Mouse (Mus musculus): ENCODE measurements around the gene Tex14. TPM values are rescaled to one million over a fixed set of nuclear protein-coding genes. Genes with fewer than 3 reads are reported as not detected.
"Not testable (repeated sequence)": the region's sequence is repeated elsewhere in the genome, so short reads cannot be mapped to it uniquely, and the experiment has no call there.

Tex14 gene
- total and polyA plus RNA-seq, 3 experiments = 0.42 TPM; not detected in 1

DNA sequence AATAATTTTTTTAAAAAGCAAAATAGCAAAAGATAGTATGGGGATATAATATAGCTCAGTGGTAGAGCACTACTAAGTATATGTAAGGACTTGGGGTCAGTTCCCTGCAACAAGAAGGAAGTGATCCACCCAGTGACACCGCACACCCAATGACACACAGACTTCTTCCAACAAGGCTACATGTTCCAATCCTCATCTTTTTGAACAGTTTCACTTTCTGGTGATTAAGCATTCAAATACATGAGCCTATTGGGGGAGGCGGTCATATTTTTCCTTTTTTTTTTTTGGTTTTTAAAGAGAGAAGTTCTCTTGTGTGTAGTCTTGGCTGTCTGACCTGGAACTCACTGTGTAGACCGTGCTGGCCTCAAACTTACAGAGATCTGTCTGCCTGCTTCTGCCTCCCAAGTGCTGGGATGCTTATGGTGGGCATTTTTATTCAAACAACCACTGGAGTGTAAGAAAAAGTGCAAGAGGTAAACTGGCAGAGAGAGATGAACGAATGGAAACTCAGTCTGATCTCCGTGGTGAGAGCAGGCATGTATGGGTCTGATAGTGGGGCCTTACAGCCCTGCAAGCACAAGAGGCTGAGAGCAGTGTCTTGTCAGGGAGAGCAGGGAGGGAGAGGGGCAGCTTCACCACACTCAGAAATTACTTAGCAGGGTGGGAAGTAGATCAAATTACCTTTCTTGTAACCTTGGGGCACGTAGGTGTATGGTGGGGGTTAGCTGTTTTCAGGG lies 28.2 kb downstream of the Tex14 start:
- Histone ChIP-seq H3K27me3 (ENCODE audit: control insufficient read depth in 1 of 2, insufficient read depth in 2 of 2, low read length in 2 of 2) (no peaks in the 10 kb centered on the region), H3K79me2 (ENCODE audit: control insufficient read depth, insufficient read depth, low read length, poor library complexity) (no peaks in the 10 kb centered on the region), H3K9ac (ENCODE audit: control insufficient read depth, low read depth, low read length, poor library complexity, severe bottlenecking) (peak overlapping the region; percentile 64), H3K4me1 (ENCODE audit: control insufficient read depth in 1 of 2, insufficient read depth in 2 of 2, low read length in 2 of 2) (peaks cover 20 to 31% of the 10 kb centered on the region in 2 experiments), H3K9me3 (replicated peaks; ENCODE audit: insufficient read depth, low read length) (no peaks in the 10 kb centered on the region), H3K36me3 (ENCODE audit: control insufficient read depth in 1 of 2, insufficient read depth in 2 of 2, low read length in 2 of 2) (peaks cover 0 to 39% of the 10 kb centered on the region in 2 experiments; a peak in 2 of 4 replicates), H3K4me3 (ENCODE audit: control insufficient read depth in 1 of 2, insufficient read depth in 1 of 2, low read depth in 2 of 2, low read length in 2 of 2) (peak overlapping the region; percentile 23 to 73), H3K27ac (ENCODE audit: control insufficient read depth, low read depth, low read length) (peak overlapping the region; percentile 75)
- TF ChIP-seq CTCF (IDR thresholded peaks at IDR 0.05 in 2 of 3, conservative IDR thresholded peaks at IDR 0.05 in 1 of 3; ENCODE audit: control insufficient read depth in 1 of 3, insufficient read depth in 1 of 3, low read depth in 2 of 3, low read length in 3 of 3, poor library complexity in 1 of 3, severe bottlenecking in 1 of 3) (no peak), USF2 (IDR thresholded peaks at IDR 0.05; ENCODE audit: borderline replicate concordance in 1 of 2, insufficient read depth in 1 of 2, low read depth in 1 of 2, low read length in 2 of 2) (no peak), MEF2A (IDR thresholded peaks at IDR 0.05; ENCODE audit: extremely low read depth, insufficient replicate concordance, low read depth, low read length, poor library complexity, severe bottlenecking) (no peak), MAX (IDR thresholded peaks at IDR 0.05; ENCODE audit: low read length) (no peak), TBP (IDR thresholded peaks at IDR 0.05; ENCODE audit: low read depth, low read length) (peak; percentile 64), NELFE (IDR thresholded peaks at IDR 0.05; ENCODE audit: low read depth, low read length) (no peak), RAD21 (IDR thresholded peaks at IDR 0.05; ENCODE audit: low read depth, low read length) (no peak), TAL1 (IDR thresholded peaks at IDR 0.05; ENCODE audit: low read length) (peak; percentile 44), ZMIZ1 (IDR thresholded peaks at IDR 0.05; ENCODE audit: low read depth, low read length) (no peak), KAT2A (conservative IDR thresholded peaks at IDR 0.05; ENCODE audit: low read depth, low read length) (no peak), EP300 (IDR thresholded peaks at IDR 0.05; ENCODE audit: low read depth in 1 of 2, low read length in 2 of 2) (0 out of 4 replicates have a peak, but pooled peaks of 1 of the 2 experiments have one; percentile 29), SIN3A (IDR thresholded peaks at IDR 0.05; ENCODE audit: low read length) (no peak), SMC3 (IDR thresholded peaks at IDR 0.05; ENCODE audit: low read depth, low read length) (no peak), CHD1 (IDR thresholded peaks at IDR 0.05; ENCODE audit: low read depth, low read length) (no peak)
- peak; percentile 85 for DNase-seq (ENCODE audit: low read depth, low spot score)

DNA sequence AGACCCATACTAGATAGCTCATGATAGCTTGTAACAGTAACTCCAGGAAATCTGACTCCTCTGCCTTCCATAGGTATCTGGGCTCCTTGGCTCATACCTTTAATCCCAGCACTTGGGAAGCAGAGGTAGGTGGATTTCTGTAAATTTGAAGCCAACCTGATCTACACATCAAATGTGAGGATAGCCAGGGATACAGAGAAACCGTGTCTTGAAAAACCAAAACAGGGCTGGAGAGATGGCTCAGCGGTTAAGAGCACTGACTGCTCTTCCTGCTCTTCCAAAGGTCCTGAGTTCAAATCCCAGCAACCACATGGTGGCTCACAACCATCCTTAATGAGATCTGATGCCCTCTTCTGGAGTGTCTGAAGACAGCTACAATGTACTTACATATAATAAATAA lies 30.2 kb downstream of the Tex14 start:
- not testable (repeated sequence) for H3K9ac ChIP-seq (ENCODE audit: control insufficient read depth, low read depth, low read length, poor library complexity, severe bottlenecking); DNase-seq (ENCODE audit: low read depth, low spot score); H3K79me2 ChIP-seq (ENCODE audit: control insufficient read depth, insufficient read depth, low read length, poor library complexity); H3K9me3 ChIP-seq (replicated peaks; ENCODE audit: insufficient read depth, low read length); H3K4me3 ChIP-seq (ENCODE audit: control insufficient read depth in 1 of 2, insufficient read depth in 1 of 2, low read depth in 2 of 2, low read length in 2 of 2); H3K27me3 ChIP-seq (ENCODE audit: control insufficient read depth in 1 of 2, insufficient read depth in 2 of 2, low read length in 2 of 2); H3K27ac ChIP-seq (ENCODE audit: control insufficient read depth, low read depth, low read length)
- H3K4me1 ChIP-seq (ENCODE audit: control insufficient read depth in 1 of 2, insufficient read depth in 2 of 2, low read length in 2 of 2) = peaks cover 11 to 21% of the 10 kb centered on the region in 2 experiments
- peaks cover 0 to 23% of the 10 kb centered on the region in 2 experiments; a peak in 2 of 4 replicates for H3K36me3 ChIP-seq (ENCODE audit: control insufficient read depth in 1 of 2, insufficient read depth in 2 of 2, low read length in 2 of 2)
- peak; percentile 85 for TF ChIP-seq TBP (IDR thresholded peaks at IDR 0.05; ENCODE audit: low read depth, low read length)
